Mouse (Mus musculus) heart, postnatal 25 days (tissue): ENCODE measurements around the gene Fndc5. TPM values are rescaled to one million over a fixed set of nuclear protein-coding genes. Genes with fewer than 3 reads are reported as not detected.

ENCODE experiments used
- DNase-seq: peaks from one replicate; pipeline ENCODE4 v3.0.0; 2022; ENCODE audit warnings: low spot score
- intact Hi-C: fragments of 180-260 bp; cut with DNase I; formaldehyde crosslinking; loops from one replicate; pipeline ENCODE4 v1.15.1; 2025
- total RNA-seq, 2 experiments: library from RNA; stranded (reverse); gene quantifications; 2 replicates each; pipeline ENCODE4 v1.2.3; 2021

The Fndc5 gene
- total RNA-seq, 2 experiments from 2014 or later, result 325 TPM

GRCm38 (mm10) chr4:129144401-129145367 is 7.9 kb downstream of the Fndc5 start:
- no peak for DNase-seq
- intact Hi-C loops, result no loop called here

- no peak for DNase-seq
- intact Hi-C loops, result no loop called here
These were observed 8.6 kb downstream of the Fndc5 start for GRCm38 (mm10) chr4:129145411-129145810.

GRCm38 (mm10) chr4:129145943-129146342 is 9.1 kb downstream of the Fndc5 start:
- DNase-seq, result no peak
- intact Hi-C loops, result no loop called here

GRCm38 (mm10) chr4:129146392-129146791 is 9.6 kb downstream of the Fndc5 start:
- intact Hi-C loops, result no loop called here
- DNase-seq, result no peak

GRCm38 (mm10) chr4:129147552-129148103 is 10.8 kb downstream of the Fndc5 start:
- no peak for DNase-seq
- intact Hi-C loops, result no loop called here

GRCm38 (mm10) chr4:129149321-129149720 is 12.5 kb downstream of the Fndc5 start:
- DNase-seq, result no peak
- intact Hi-C loops, result no loop called here

- intact Hi-C loops, result no loop called here
- DNase-seq, result no peak
These were observed 14.5 kb downstream of the Fndc5 start for GRCm38 (mm10) chr4:129151276-129151811.

- intact Hi-C loops, result no loop called here
- DNase-seq, result no peak
These were observed 20.7 kb downstream of the Fndc5 start for GRCm38 (mm10) chr4:129157541-129157940.

GRCm38 (mm10) chr4:129158549-129158948 is 21.8 kb downstream of the Fndc5 start:
- DNase-seq, result no peak
- intact Hi-C loops, result no loop called here

GRCm38 (mm10) chr4:129161076-129161475 is 24.3 kb downstream of the Fndc5 start:
- intact Hi-C loops, result no loop called here
- no peak for DNase-seq

- intact Hi-C loops, result no loop called here
- DNase-seq, result no peak
These were observed 24.9 kb downstream of the Fndc5 start for GRCm38 (mm10) chr4:129161581-129162255.

- no peak for DNase-seq
- intact Hi-C loops, result no loop called here
These were observed 35.7 kb downstream of the Fndc5 start for GRCm38 (mm10) chr4:129172529-129172928.

- DNase-seq, result no peak
- intact Hi-C loops, result loop anchor here (2.0 kb wide), 1 partner anchor 45 kb away; no protein-coding TSS in a partner anchor
These were observed 42.8 kb downstream of the Fndc5 start for GRCm38 (mm10) chr4:129179560-129179959.

- DNase-seq, result no peak
- intact Hi-C loops, result no loop called here
These were observed 51.4 kb downstream of the Fndc5 start for GRCm38 (mm10) chr4:129188041-129188659.

- DNase-seq, result peak; percentile 33
These were observed 52.2 kb downstream of the Fndc5 start for GRCm38 (mm10) chr4:129188803-129189541.

GRCm38 (mm10) chr4:129189542-129190519 is 53.0 kb downstream of the Fndc5 start, which contains the start of the genes S100pbp and Yars:
Gene S100pbp (minus strand): TSS chr4:129189727.
Gene Yars (plus strand): TSS chr4:129189760.
- intact Hi-C loops, result loop anchor here (5.0 kb wide), 2 partner anchors 142 to 267 kb away; no protein-coding TSS in a partner anchor
- DNase-seq, result peak; percentile 95

More at GRCm38 (mm10) chr4:129188803-129189541, 52.2 kb downstream of the Fndc5 start:
- intact Hi-C loops, result no loop called here

GRCm38 (mm10) chr4:129190538-129190937 is 53.7 kb downstream of the Fndc5 start:
- no peak for DNase-seq
- intact Hi-C loops, result loop anchor here (5.0 kb wide), 2 partner anchors 142 to 267 kb away; no protein-coding TSS in a partner anchor

- DNase-seq, result no peak
- intact Hi-C loops, result loop anchor here (5.0 kb wide), 2 partner anchors 141 to 266 kb away; no protein-coding TSS in a partner anchor
These were observed 54.9 kb downstream of the Fndc5 start for GRCm38 (mm10) chr4:129191691-129192090.
